Mouse (Mus musculus) ES-E14 (cell line): ENCODE data around the gene Bola1.

ENCODE experiments used
- CHD2 ChIP-seq: IDR thresholded peaks from 2 replicates; pipeline ENCODE4 v1.6.1; 2014; ENCODE audit warnings: mild to moderate bottlenecking, low read depth, low read length, inconsistent platforms
- HCFC1 ChIP-seq: IDR thresholded peaks from 2 replicates; pipeline ENCODE4 v1.6.1; 2012; ENCODE audit warnings: low read length, inconsistent platforms, borderline replicate concordance; ENCODE audit not compliant: insufficient read depth
- MAFK ChIP-seq: IDR thresholded peaks from 2 replicates; pipeline ENCODE4 v1.6.1; 2014; ENCODE audit warnings: mild to moderate bottlenecking, low read depth, low read length, inconsistent platforms; ENCODE audit not compliant: insufficient read depth
- ZC3H11A ChIP-seq: IDR thresholded peaks from 2 replicates; pipeline ENCODE4 v1.6.1; 2012; ENCODE audit warnings: low read depth, mild to moderate bottlenecking, inconsistent platforms, low read length, borderline replicate concordance
- ZNF384 ChIP-seq: IDR thresholded peaks from 2 replicates; pipeline ENCODE4 v1.6.1; 2012; ENCODE audit warnings: low read depth, low read length, inconsistent platforms

- peak; percentile 62; the same call in 1 of the 2 replicates for TF ChIP-seq MAFK
- peak; percentile 92 for TF ChIP-seq CHD2
- TF ChIP-seq HCFC1 = peak; percentile 91
- no peak for TF ChIP-seq ZNF384
- no peak for TF ChIP-seq ZC3H11A
These were observed 22.3 kb downstream of the Bola1 start for GRCm38 (mm10) chr3:96197129-96197749.
